Mouse (Mus musculus) cerebellum, adult 2 months (tissue): ENCODE data around the gene Serpina3i. TPM values are rescaled to one million over a fixed set of nuclear protein-coding genes. Genes with fewer than 3 reads are reported as not detected.

Experiments
- DNase-seq, 2 experiments: peaks; one replicate each; pipeline ENCODE4 v3.0.0; 2021
- H3K27ac ChIP-seq: fragments of 200-500 bp; 2 replicates; pipeline ENCODE4 v1.5.1; 2012; ENCODE audit warnings: low read length, control low read depth, inconsistent platforms; ENCODE audit not compliant: insufficient read depth
- H3K27me3 ChIP-seq: fragments of 200-500 bp; 2 replicates; pipeline ENCODE4 v1.6.1; 2012; ENCODE audit warnings: inconsistent platforms, mild to moderate bottlenecking, low read length, moderate library complexity; ENCODE audit not compliant: control insufficient read depth, insufficient read depth
- H3K4me1 ChIP-seq: fragments of 200-500 bp; 2 replicates; pipeline ENCODE4 v1.6.1; 2011; ENCODE audit warnings: low read length; ENCODE audit not compliant: control insufficient read depth, insufficient read depth
- H3K4me3 ChIP-seq: fragments of 200-500 bp; replicated peaks from 2 replicates; pipeline ENCODE3; 2011; ENCODE audit warnings: mild to moderate bottlenecking, low read depth, low read length, control low read depth; ENCODE audit not compliant: insufficient read depth
- CTCF ChIP-seq: fragments of 200-500 bp; IDR thresholded peaks from 2 replicates; pipeline ENCODE4 v1.5.1; 2011; ENCODE audit warnings: low read depth, mild to moderate bottlenecking, control low read depth, low read length, moderate library complexity, borderline replicate concordance; ENCODE audit not compliant: insufficient read depth
- POLR2A ChIP-seq: fragments of 200-500 bp; IDR thresholded peaks from 2 replicates; pipeline ENCODE4 v1.6.1; 2011; ENCODE audit warnings: low read length, control low read depth, borderline replicate concordance; ENCODE audit not compliant: insufficient read depth
- WGBS: fragments of 180-500 bp; shearing (Covaris S2); methylation state at CpG from one replicate; pipeline ENCODE4 v1.1.7; 2018; 5-methylcytosine and 5-hydroxymethylcytosine counted together
- polyA plus RNA-seq: library from polyadenylated mRNA; depleted of rRNA; stranded (reverse); fragments of >200 nt; gene quantifications from 2 replicates; pipeline ENCODE4 v1.2.3, GENCODE M21; 2012

Serpina3i gene
- polyA plus RNA-seq, 1 experiment, result not detected

- WGBS, result 34% methylated on average over 18 of the region's 18 CpGs
- no peak for TF ChIP-seq POLR2A
Observed at GRCm38 (mm10) chr12:104278216-104279055, 15.5 kb downstream of the Serpina3i start.

GRCm38 (mm10) chr12:104279056-104279435, 16.1 kb downstream of the Serpina3i start:
- Histone ChIP-seq H3K4me1 (no peaks in the 10 kb centered on the region), H3K27ac (no peak overlapping the region), H3K4me3 (no peak overlapping the region), H3K27me3 (no peaks in the 10 kb centered on the region; the same call in 1 of the 2 replicates)
- WGBS, result 12% methylated on average over 3 of the region's 3 CpGs
- TF ChIP-seq CTCF (no peak), POLR2A (no peak)
- DNase-seq, result no peak

More at GRCm38 (mm10) chr12:104278216-104279055, 15.5 kb downstream of the Serpina3i start:
- Histone ChIP-seq H3K4me3 (no peak overlapping the region), H3K27ac (no peak overlapping the region), H3K4me1 (no peaks in the 10 kb centered on the region), H3K27me3 (no peaks in the 10 kb centered on the region; the same call in 1 of the 2 replicates)
- no peak for DNase-seq

- no peak for DNase-seq
- WGBS, result 87% methylated on average over 11 of the region's 11 CpGs
- Histone ChIP-seq H3K4me3 (no peak overlapping the region), H3K4me1 (no peaks in the 10 kb centered on the region), H3K27ac (no peak overlapping the region), H3K27me3 (no peaks in the 10 kb centered on the region; the same call in 1 of the 2 replicates)
- TF ChIP-seq CTCF, result no peak
- TF ChIP-seq POLR2A, result no peak
Observed at GRCm38 (mm10) chr12:104283380-104283779, 20.5 kb downstream of the Serpina3i start.

- Histone ChIP-seq H3K27me3 (no peaks in the 10 kb centered on the region), H3K4me3 (no peak overlapping the region), H3K27ac (no peak overlapping the region), H3K4me1 (no peaks in the 10 kb centered on the region)
- no peak for TF ChIP-seq CTCF
- no peak for TF ChIP-seq POLR2A
- DNase-seq, result no peak
Observed at GRCm38 (mm10) chr12:104288336-104288735, 25.4 kb downstream of the Serpina3i start.

- DNase-seq, result no peak
- H3K27ac ChIP-seq, result no peak overlapping the region
- WGBS, result 45% methylated on average over 4 of the region's 4 CpGs
- H3K27me3 ChIP-seq, result no peaks in the 10 kb centered on the region
- TF ChIP-seq POLR2A, result no peak
- TF ChIP-seq CTCF, result no peak
- H3K4me3 ChIP-seq, result no peak overlapping the region
- H3K4me1 ChIP-seq, result no peaks in the 10 kb centered on the region
Observed at GRCm38 (mm10) chr12:104289872-104290271, 26.9 kb downstream of the Serpina3i start.

- WGBS, result 91% methylated on average over 2 of the region's 2 CpGs
- no peak overlapping the region for H3K27ac ChIP-seq
- no peaks in the 10 kb centered on the region for H3K27me3 ChIP-seq
- H3K4me3 ChIP-seq, result no peak overlapping the region
- no peak for TF ChIP-seq POLR2A
- TF ChIP-seq CTCF, result no peak
- DNase-seq, result no peak
- H3K4me1 ChIP-seq, result no peaks in the 10 kb centered on the region
Observed at GRCm38 (mm10) chr12:104293963-104294362, 31.0 kb downstream of the Serpina3i start.

GRCm38 (mm10) chr12:104298049-104298448, 35.1 kb downstream of the Serpina3i start:
- Histone ChIP-seq H3K4me1 (no peaks in the 10 kb centered on the region), H3K27ac (no peak overlapping the region), H3K27me3 (no peaks in the 10 kb centered on the region), H3K4me3 (no peak overlapping the region)
- TF ChIP-seq CTCF, result no peak
- no peak for TF ChIP-seq POLR2A
- WGBS, result 95% methylated on average over 2 of the region's 2 CpGs
- no peak for DNase-seq

GRCm38 (mm10) chr12:104305991-104306390, 43.1 kb downstream of the Serpina3i start:
- no peak for TF ChIP-seq POLR2A
- TF ChIP-seq CTCF, result no peak
- 88% methylated on average over 4 of the region's 4 CpGs for WGBS
- no peak for DNase-seq
- no peaks in the 10 kb centered on the region for H3K4me1 ChIP-seq
- no peak overlapping the region for H3K27ac ChIP-seq
- no peaks in the 10 kb centered on the region for H3K27me3 ChIP-seq
- no peak overlapping the region for H3K4me3 ChIP-seq
